Mouse (Mus musculus) central nervous system, embryonic 14 days (tissue): ENCODE results near the gene Foxq1. TPM values are rescaled to one million over a fixed set of nuclear protein-coding genes. Genes with fewer than 3 reads are reported as not detected.

ENCODE experiments used
- polyA plus RNA-seq: library from polyadenylated mRNA; depleted of rRNA; stranded (reverse); fragments of >200 nt; gene quantifications from 2 replicates; pipeline ENCODE4 v1.2.3, GENCODE M21; 2012; rRNA removed

The Foxq1 gene
- 3.8 and 4.7 TPM in 2 replicates for polyA plus RNA-seq

DNA sequence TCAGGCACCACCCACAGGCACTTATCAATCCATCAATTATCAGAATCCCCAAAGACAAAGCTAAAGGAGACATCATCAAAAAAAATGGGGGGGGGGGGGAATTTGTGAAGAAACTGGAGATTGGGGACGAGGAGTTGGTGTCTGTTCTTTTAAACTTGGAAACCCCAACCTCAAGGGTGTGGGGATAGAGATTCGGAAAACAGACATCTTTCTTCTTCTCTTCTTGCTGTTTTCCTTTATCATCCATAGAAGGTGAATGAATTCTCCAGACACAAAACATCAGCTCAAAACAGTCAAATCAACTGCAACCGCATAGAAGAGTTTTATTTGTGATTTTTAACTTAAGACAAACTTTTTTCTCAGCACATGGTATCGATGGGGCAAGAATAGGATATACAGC is at the start of gene Foxq1:
Gene Foxq1 (plus strand): TSS at position 301 of the 400 bp plus-strand sequence.

DNA sequence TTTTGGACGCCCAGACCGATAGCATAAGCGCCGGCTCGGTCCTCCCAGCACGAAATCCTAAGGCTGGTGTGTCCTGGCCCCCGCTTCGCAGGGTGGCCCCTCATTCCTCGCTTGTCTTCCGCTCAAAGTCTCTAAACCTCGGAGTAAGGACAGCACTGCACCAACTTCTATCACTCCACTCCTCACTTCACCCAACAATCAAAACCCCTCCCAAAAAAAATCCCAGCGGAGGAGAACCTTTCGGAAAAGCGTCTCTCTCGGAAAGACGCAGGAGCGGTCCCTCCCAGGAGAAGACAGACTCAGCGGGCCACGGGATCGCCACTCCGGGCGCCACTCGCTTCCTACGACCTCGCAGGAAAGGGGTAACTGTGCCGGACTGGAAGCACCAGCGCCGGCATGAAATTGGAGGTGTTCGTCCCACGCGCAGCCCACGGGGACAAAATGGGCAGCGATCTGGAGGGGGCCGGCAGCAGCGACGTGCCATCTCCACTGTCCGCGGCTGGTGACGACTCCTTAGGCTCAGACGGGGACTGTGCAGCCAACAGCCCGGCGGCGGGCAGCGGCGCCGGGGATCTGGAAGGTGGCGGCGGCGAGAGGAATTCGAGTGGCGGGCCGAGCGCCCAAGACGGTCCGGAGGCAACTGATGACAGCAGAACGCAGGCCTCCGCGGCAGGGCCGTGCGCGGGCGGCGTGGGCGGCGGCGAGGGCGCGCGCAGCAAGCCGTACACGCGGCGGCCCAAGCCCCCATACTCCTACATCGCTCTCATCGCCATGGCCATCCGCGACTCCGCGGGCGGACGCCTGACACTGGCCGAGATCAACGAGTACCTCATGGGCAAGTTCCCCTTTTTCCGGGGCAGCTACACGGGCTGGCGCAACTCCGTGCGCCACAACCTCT is 2.8 kb downstream of the Foxq1 start, which contains the start of gene A530084C06Rik:
Gene A530084C06Rik (minus strand): TSS at position 813 of the 898 bp plus-strand sequence.

Other genes with a start within 250 kb of the Foxq1 start
- 0.72 and 0.73 TPM in 2 replicates for gene A530084C06Rik, start 3.2 kb downstream of the Foxq1 start, polyA plus RNA-seq
- 9.9 and 12.4 TPM in 2 replicates for gene Foxf2, start 69.7 kb downstream of the Foxq1 start, polyA plus RNA-seq